Mouse (Mus musculus) layer of hippocampus, adult 8-10 months (tissue): Measurements from ENCODE around the gene Epha1. TPM values are rescaled to one million over a fixed set of nuclear protein-coding genes. Genes with fewer than 3 reads are reported as not detected.

ENCODE experiments used
- DNase-seq, 2 experiments: peaks; one replicate each; pipeline ENCODE4 v3.0.0; 2022; ENCODE audit warnings: low spot score in 2 of 2
- total RNA-seq, 4 experiments: library from RNA; stranded (reverse); gene quantifications; 2 replicates each; pipeline ENCODE4 v1.2.4; 2022

Gene Epha1
- total RNA-seq, 4 experiments from 2014 or later = 0.14 to 0.36 (median 0.15) TPM

DNA sequence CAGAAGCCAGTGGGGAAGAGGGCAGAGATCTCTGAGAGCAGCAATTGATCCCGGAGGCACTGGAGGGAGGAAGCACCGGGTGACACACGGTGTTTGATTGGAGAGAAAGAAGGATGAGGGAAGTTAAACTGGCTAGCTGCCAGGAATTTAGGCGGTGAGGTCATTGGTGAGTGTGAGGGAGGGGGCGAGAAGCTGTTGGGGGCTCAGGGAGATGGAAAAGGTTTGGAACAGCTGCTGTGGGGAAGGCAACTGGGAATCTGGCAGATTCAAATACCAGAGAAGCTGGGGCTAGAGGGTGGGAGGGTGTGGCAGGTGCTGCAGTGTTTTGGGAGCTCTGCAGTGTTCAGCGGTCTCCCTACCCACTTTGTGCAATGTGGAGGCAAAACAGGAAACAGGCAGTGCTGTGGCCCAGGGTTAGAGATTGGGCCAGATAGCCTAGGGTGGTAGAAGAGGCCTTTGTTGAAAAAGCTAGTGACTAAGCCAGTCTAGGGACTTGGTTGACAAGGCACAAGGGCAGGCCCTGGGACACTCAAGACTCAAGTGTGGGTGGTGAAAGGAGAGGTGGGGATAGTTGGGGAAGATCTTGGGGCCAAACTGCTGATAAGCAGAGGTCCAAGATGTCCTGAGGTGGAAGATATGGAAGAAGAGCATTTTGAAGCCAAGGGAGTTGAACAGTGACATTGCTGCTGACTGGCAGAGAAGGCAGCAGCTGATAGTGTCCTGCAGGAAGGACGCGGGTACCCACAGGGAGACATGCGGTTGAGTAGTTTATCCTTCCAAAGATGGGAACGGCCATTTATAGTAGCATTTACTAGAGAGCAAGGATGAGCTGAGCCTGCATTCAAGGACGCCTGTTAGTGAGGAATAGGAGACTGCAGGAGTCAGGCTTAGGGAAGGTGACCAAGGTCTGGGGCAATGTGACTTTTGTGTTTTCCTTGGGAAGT, 18.7 kb downstream of the Epha1 start:
- DNase-seq = no peak

DNA sequence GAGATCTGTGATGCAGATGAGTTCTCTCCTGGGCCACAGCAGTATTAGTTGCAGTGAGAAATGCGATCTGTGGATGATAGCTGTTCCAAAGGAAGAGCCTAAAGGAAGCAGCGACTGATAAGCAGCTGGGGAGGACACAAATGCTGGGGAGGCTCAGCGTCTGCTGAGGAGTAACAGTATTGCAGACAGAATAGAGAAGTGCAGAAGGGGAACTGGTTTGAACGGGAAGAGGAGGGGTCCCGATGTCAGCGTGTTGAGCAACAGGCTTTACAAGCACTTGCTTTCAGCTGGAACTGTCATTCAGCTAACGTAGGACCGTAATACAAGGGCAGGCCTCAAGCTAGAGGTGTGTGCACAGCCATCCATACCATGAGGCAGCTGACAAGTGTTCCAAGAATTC, 19.9 kb downstream of the Epha1 start:
- no peak for DNase-seq

DNA sequence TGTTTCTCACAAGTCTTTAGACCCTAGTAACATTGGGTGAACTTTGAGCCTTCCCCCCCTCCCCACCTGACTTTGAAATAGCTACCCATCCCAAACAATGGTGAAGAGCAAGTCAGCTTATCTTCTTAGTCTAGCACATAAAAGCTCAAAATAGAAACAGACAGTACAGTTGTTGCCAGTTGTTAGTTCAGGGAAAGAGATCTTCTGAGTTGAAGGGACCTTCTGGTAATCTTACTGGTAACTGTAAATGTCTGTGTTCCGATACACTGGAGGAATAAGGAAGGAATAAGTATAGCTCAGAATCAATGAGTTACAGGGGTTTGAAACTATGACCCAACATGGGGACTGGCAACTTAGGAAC, 20.6 kb downstream of the Epha1 start:
- DNase-seq = no peak

DNA sequence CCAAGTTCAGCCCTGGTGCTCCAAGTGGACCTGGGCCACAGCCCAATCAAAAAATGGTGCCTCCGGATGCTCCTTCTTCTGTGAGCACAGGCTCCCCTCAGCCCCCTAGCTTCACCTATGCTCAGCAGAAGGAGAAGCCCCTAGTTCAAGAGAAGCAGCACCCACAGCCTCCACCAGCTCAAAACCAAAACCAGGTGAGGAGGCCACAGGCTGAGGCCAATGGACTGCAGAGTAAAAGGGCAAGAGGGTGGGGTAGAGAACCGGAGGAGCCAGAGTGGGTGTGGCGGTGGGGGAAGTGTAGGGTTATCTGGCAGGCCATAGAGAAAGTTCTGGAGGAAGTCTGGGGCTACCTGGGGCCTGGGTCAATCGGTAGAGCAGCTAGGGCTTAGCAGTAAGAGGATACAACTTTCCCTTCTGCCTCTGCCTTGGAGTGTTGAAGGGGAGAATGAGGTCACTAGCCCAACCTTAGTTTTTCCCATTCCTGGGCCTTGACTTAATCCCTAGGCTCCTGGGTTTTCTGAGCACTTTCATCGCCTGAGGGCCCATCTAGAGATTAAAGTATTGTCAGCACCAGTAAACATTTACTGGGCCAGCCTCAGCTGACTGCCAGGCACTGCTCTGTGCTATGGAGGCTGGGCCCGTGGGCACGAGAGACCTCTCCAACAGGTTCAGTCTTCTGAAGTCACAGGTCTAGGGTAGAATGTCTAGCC, 21.1 kb downstream of the Epha1 start:
- DNase-seq = no peak

DNA sequence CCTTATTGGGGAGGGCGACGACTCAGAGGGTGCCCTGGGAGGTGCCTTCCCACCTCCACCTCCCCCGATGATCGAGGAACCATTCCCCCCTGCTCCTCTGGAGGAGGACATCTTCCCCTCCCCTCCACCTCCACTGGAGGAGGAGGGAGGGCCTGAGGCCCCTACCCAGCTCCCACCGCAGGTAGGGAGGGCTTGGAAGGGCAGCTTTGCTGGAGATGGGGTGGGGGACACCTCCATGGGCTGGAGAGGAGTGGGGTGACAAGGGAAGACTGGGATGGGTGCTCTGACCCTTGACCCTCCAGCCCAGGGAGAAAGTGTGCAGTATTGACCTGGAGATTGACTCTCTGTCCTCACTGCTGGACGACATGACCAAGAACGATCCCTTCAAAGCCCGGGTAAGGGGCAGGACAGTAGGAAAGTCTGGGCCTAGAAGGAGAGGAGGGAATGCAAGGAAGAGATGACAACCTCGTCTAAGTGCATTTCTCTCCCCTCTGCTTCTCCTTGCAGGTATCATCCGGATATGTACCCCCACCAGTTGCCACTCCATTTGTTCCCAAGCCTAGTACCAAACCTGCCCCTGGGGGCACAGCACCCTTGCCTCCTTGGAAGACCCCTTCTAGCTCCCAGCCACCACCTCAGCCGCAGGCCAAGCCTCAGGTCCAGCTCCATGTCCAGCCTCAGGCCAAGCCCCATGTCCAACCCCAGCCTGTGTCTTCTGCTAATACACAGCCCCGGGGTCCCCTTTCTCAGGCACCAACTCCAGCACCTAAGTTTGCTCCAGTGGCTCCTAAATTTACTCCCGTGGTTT, 21.9 kb downstream of the Epha1 start:
- no peak for DNase-seq

DNA sequence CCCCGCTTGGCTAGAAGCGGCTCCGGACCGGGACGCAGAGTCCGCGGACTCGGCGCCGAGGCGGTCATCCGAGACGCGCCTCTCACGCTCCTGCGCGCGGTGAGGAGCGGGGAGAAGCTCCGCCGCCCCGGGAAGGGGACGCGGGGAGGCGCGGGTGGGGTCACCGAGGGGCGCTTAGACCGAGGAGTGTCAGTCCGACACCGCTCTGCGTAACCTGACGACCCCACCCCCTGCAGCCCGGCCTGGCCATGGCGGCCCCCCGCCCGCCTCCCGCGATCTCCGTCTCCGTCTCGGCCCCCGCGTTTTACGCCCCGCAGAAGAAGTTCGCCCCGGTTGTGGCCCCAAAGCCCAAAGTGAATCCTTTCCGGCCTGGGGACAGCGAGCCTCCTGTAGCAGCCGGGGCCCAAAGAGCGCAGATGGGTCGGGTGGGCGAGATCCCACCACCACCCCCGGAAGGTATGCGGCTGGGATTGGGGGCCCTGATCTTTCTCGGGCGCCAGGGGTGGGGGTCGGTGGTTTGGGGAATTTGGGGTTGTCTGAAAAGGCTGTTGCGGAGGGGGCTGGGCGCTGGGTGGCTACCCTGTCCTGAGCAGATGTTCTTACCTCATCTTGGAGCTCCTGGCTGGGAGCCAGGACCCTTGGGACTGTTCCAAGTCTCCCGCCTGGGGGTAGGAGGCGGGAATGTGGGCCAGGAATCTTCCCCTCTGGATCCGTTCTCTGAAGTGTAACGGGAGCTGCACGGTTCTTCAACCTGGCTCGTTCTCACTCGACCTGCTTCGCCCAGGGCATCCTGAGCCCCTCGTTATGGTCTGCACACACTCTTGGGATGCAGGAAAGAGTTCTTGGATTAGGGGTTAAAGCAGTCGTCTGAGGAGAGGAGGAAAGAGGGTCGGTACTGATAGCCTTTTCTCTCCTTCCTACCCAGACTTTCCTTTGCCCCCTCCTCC, 22.8 kb downstream of the Epha1 start:
- peak; percentile 60 to 72 for DNase-seq

DNA sequence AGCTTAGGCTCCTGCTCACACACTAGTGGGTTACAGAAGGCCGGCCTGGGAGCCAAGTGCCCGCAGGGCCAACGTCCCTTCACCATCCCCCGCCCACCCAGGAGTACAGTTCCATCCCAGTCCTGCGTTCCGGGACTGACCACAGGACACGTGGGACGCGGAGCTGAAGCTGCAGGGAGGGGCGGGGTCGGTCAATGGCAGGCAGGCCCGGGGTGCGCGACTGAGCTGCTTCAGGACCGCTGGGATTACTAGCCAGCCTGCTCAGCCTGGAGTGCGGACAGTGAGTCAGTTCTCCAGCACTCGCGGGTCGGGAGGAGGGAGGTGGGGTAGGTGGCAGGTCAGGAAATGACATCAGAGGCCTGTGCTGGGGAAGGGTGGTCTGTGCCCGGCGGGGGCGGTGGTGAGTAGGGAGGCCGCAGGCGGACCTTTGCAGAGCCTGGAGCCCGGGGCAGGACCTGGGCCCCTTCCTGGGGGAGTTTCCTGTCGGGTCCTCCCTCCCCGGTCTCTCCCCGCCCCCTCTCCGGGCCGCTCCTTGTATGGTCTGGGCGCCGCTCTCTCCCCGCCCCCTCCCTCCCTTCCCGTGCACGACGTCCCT, 23.5 kb downstream of the Epha1 start, which contains the start of gene Zyx:
Zyx (plus strand) TSS at position 205 of the 595 bp plus-strand sequence.
- peak; percentile 72 to 80 for DNase-seq

DNA sequence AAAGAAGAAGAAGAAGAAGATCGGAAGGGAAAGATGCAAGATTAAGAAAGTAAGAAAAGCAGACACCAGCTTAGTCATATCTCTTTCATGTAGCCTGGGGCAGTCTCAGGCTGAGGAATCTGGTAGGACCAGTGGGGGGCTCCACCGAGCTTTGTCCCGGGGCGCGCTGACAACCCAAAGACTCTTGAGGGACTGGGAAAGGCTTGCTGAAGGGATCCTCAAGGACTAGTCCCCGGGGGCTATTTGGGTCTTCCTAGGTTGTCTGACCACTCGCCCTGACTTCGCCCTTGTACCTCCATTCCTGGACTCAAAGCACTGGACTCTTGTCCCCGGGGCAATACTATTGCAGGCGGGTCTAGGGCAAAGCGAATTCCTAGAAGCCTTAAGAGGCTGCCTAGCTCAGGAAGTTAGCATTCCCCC, 24.1 kb downstream of the Epha1 start:
- peak; percentile 60 to 72 for DNase-seq

DNA sequence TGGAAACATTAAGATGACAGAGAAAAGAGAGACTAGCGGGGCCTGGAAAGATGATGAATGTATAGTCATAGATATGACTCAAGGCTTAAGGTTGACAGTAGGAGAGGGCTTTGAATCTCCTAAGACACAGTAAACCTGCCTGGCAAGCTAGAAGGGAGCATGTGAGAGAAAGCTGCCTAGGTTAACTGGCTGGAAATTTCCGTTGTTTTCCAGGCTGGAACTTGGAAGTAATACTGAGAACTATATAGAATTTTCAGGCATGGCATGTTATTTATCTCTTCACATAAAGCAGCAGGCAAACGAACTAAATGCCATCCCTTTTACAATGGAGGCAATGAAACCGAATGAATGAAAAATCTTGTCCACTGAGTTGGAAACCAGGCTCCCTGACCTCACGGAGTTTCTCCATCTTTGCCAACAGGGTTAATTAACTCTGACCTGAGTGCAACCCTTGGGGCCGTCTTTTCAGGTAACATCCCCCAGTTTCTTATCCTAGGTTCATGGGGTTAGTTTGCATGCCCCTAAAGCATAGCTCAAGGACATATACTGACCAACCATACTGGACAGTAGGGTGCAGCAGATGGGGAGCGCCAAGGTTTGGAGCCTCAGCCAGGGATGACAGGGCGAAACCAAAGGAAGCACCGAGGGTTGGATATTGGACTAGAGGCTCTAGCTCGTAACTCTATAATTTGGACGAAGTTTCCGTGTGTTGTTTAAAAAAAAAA, 24.6 kb downstream of the Epha1 start:
- no peak for DNase-seq

DNA sequence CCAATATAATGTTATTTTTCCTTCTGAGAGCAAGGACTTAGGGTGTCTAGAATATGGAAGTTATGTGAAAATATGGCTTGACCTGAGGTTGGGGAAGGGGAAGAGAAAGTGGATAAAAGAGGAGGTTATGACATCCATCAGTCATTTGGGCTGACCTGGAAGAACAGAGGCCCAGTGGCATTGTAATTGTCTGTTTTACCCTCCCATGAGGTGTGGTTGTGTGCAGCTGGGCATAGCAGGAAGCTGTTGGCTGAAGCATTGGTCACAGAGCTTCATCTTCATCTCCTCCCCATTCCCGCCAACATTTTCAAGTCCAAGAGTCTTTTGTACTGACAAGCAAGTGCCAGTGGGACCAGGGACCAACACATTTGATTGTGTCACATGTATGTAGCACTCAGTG, 28.8 kb downstream of the Epha1 start:
- DNase-seq = no peak

DNA sequence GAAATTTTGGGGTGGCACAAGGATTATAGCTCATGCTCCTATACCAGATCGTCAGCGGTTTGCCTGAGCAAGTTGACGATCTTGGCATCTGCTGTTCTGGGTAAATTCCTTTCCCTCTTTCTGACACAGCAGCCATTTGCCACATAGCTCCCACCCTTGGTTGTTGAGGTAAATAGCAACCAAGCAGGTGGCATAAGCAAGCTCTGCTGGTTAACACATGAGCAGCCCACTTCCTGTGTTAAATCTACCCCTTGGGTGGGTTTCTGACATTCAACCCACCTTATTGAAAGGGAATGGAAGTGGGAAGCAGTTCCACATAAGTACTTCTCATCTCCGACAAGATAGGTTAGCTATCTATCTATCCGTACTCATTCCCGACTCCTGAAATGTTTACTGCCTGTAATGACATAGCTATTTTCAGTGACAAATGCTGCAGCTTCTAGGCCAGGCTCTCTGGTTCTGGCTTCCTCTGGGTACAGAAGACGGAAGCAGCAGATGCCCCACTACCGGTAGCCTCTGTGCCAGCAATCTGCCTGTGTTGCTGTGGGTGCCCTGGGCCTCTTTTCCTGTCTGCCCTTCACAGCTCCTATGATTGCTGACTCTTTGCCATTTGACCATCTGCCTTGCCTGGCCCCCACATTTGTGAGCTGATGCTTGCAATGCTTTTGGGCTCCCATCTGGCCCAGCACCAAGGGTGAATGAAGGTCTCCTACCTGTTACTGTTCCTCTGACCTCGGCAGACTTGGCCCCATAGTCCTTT, 29.5 kb downstream of the Epha1 start:
- DNase-seq = no peak

DNA sequence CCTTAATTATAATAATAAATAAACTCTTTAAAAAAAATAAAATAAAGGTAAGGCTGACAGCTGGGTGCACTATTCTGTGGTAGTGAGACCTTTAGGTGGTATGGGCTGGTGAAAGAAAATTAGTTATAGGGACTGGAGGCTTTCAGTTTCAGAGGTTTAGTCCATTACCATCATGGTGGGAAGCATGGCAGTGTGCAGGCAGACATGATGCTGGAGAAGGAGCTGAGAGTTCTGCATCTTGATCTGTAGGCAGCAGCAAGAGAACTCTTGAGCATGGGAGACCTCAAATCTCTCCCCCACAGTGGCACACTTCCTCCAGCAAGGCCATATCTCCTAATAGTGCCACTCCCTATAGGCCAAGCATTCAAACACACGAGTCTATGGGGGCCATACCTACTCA, 30.9 kb downstream of the Epha1 start:
- DNase-seq = no peak

DNA sequence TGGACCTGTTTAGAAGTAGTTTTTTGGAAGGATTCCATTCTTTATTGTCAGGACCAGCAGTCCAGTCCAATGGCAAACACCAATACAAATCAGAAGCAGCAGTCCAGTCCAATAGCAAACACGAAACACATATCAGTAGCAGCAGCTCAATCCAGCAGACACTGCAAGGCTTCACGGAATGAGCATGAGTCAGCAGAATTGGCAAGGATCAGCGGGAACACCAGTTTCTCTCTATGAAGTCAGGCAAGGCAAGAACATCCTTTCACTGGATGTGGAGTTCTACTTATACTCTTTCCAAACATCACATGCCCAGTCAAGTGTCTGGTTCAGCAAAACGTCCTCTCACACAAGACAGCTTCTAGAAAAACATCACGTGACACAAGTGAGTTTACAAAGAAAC, 33.1 kb downstream of the Epha1 start:
- DNase-seq = no peak

DNA sequence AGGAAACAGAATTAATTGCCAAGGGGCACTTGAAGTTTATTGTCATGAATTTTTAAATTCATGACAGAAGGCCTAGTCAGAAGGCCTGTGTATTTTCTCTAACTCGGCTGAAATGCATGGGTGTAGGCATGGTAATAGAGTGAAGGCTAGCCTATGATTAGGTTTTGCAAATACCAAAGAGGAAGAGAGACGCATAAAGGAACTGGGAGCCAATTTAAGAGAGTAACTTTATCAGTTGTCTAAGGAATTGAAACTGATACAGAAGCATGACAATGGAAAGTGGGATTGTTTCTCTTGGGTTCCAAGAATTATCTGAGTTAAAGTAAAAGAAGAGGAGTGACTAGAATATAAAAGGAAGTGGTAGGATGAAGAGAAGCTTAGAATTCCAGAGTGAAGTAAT, 33.9 kb downstream of the Epha1 start:
- no peak for DNase-seq

DNA sequence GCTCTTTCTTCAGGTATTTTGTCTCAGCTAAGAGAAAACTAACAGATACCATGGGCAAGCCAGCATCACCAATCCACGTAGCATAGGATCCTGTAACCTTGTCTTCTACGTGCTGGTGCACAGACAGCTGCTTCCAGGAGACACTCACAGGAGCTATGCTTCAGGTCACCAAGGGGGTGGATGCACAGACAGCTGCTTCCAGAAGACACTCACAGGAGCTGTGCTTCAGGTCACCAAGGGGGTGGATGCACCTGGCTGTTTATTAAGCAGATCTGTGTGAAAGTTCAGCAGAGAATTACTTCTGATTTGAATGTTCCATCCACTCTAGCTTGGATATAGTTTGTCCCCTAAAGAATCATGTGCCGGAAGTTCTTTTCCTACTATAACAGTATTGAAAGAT, 42.1 kb downstream of the Epha1 start:
- DNase-seq = no peak

DNA sequence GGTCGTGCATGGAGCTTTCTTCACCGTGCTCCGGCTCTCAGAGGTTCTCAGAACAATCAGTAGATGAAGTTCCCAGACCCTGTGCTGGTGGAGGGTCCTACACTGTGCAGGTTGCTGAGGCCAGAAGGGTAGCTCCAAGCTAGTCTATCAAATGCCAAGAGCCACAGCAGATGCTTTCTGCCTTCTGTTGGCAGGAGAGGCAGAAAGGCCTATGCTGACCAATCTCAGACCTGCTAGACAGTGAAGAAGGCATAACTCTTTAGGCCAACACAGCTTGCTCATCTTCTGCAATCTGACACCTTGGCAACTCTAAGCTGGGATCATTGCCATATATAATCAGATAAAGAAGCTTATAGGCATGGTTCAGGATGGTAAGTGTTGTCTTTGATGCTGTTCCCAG, 42.9 kb downstream of the Epha1 start:
- no peak for DNase-seq

DNA sequence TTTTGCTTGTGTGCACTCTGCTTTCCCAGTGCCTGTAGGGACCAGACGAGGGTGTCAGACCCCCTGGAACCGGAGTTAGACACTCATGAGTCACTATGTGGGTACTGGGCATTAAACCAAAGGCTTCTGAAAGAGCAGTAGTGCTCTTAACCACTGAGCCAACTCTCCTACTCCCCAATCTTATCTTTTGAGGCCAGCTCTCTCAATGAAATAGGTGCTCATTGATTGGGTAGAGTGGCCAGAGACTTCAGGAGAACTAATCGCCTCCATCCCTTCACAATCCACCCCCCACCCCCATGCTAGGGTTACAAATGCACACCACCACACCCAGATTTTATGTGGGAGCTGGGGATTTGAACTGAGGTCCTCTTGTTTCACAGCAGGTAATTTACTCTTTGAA, 44.3 kb downstream of the Epha1 start:
- no peak for DNase-seq

DNA sequence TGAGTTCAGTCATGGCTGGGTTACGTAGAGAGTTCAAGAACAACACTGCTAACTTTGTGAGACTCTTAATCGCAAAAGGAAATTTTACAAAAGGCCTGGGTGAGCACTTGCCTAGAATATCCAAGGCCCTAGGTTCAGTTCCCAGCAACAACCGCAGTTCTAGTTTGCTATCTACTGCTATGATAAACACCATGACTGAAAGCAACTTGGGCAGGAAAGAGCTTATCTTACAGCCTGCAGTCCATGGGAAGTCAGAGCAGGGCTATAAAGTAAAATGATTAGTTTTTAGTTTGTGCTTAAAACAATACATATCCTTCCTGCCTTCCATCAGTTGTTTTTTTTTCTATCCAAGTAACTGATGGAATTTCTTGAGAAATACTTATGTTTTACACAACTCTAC, 46.6 kb downstream of the Epha1 start:
- no peak for DNase-seq

DNA sequence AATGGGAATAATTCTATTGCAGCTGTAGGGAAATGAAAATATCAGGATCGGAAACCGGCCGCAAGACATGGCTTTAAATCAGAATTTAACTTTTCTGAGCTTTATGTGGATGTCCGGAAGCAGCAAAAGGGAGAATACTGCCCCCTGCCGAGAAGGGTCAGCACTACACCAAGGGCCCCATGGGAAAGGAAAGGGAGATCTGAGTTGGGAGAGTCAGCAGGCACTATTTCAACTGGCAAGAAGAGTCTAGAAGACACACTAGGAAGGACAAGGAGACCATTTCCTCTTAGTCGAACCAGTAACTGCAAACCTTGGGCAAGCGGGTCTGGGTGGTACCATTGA, 47.8 kb downstream of the Epha1 start:
- peak; percentile 75 to 88 for DNase-seq
